Mouse (Mus musculus): ENCODE data around the gene Ctss.
"Not testable (repeated sequence)": the region's sequence is repeated elsewhere in the genome, so short reads cannot be mapped to it uniquely, and the experiment has no call there.

Ctss gene

DNA sequence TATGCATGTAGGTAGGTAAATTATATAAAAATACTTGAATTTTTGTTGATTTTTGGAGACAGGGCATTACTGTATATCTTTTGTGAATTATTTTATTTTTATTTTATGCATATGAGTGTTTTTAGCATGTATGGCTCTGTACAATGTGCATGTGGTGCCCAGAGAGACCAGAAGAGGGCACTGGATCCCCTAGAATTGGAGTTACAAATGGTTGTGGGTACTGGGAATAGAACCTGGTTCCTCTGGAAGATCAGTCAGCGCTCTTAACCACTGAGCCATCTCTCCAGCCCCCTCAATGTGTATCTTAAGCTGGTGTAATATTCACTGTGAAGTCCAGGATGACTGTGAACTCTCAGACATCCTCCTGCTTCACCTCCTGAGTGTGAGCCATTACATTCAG lies 8.3 kb downstream of the Ctss start:
- DNase-seq (ENCODE audit: low spot score) = no peak

DNA sequence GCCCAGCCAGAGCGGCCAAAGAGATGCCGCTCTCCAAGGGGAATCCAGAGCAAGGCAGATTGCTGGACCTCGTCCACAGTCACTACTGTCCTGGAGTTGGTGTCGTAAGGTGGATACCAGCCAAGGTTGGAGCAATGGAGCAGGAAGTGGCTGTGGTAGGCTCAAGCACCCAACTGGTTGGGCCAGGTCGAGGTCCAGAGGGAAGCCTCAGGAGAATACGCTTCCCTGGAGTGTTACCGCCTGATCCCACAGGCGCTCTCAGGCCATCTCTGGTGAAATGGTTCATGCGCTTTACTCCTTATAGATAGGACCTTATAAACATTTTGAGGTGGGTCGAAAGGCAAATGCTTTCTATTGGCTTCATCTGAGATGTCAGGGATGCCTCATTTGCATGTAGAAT lies 12.3 kb downstream of the Ctss start:
- DNase-seq (ENCODE audit: low spot score) = no peak

DNA sequence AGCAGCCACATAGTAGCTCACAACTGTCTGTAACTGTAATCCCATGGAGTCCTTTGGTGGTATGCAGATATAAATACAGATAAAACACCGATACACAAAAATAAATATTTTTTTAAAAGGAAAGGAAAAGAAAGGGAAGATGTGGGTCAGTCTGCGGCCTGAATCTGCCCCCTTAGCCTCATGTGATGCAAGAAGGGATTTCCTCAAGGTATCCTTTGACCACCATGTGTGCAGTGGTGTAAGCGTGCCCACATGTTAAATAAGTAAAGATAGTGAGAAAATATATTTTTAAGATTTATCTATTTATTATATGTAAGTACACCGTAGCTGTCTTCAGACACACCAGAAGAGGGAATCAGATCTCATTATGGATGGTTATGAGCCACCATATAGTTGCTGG lies 13.3 kb downstream of the Ctss start:
- no peak for DNase-seq (ENCODE audit: low spot score)

DNA sequence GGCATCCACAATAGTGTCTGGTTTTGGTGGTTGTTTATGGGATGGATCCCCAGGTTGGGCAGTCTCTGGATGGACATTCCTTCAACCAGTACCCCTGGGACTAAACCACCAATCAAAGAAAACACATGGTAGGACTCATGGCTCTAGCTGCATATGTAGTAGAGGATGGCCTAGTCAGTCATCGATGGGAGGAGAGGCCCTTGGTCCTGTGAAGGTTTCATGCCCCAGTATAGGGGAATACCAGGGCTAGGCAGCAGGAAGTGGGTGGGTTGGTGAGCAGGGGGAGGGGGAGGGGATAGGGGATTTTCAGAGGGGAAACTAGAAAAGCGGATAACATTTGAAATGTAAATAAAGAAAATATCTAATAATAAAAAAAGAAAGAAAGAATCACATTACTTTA lies 14.6 kb downstream of the Ctss start:
- not testable (repeated sequence) for DNase-seq (ENCODE audit: low spot score)

DNA sequence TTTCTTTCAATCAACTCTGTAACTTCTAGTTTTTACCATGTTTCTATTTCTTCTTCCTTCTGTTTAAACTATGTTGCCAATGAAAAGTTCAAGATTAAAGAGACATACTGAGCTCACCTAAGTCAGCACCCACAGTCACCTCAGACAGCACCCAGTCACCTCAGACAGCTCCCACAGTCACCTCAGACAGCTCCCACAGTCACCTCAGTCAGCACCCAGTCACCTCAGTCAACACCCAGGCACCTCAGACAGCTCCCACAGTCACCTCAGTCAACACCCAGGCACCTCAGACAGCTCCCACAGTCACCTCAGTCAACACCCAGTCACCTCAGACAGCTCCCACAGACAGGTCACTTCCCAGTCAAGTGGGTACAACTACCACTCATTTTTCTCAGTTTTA lies 15.6 kb downstream of the Ctss start:
- DNase-seq (ENCODE audit: low spot score) = no peak

DNA sequence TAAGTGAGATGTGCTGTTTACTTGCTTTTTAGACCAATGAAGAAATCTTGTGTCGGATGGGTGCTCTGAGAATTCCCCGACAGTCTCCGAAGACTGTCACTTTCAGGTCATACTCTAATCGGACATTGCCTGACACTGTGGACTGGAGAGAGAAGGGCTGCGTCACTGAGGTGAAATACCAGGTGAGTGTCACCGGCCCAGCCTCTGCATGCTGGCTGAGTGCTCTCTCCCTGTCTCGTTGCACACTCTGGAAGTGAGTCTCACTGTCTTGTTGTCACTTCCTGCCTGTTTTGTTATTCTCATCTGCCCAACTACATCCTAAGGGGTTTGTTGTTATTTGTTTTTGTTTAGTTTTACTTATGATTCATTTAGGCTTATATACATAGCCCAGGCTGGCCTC lies 16.4 kb downstream of the Ctss start:
- DNase-seq (ENCODE audit: low spot score) = no peak

DNA sequence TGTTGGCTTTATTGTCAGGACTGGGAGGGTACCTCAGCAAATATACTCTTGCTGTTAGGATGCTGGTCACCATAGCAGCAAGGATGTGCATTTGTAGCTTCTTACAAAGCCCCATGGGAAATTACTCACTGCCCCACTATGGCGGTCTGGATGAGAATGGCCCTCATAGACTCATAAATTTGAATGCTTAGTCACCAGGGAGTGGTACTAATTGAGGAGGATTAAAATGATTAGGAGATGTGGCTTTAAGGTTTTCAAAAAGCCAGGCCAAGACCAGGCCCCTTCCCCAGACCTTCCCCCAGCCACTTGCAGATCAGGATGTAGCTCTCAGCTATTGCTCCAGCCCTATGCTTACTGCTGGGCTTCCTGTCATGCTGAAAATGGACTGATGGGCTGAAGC lies 23.6 kb downstream of the Ctss start:
- no peak for DNase-seq (ENCODE audit: low spot score)

DNA sequence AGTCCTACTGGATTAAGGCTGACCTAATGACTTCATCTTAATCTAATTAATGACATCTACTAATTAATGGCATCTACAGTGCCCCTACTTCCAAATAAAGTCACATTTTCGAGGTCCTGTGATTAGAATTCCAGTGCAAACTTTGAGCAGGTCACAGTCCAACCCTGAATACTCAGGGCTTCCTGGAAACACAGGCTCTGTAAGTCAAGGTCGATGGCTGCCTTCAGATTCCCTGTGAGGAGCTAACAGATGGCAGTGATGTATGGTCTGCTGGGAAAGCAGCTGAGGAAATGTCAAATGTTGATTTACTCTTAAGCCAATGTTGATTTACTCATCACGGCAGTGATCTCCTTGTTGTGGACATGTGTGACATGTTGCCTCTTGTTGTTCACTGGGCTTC lies 27.4 kb downstream of the Ctss start:
- no peak for DNase-seq (ENCODE audit: low spot score)

DNA sequence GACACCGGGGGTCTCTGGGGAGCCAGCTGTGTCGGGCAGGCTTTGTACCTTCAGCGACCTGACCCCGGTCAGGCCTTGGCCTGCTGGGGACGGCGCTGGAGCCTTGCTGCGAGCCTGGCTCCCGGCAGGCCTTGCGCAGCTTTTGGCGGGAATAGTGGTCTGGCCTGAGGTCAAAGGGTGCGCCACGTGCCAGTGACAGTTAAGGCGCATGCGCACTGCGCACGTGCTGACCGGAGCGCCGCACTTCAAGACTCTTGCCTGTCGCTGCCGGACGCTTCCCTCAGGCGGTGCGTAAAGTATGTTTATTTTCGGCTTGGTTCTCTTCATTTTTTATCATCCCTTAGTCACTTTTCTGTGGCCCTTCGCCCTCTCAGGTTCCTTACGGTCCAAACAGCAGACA lies 32.9 kb downstream of the Ctss start, which contains the start of gene Hormad1:
Hormad1 (plus strand) TSS at position 241 of the 400 bp plus-strand sequence.
- DNase-seq (ENCODE audit: low spot score) = no peak

DNA sequence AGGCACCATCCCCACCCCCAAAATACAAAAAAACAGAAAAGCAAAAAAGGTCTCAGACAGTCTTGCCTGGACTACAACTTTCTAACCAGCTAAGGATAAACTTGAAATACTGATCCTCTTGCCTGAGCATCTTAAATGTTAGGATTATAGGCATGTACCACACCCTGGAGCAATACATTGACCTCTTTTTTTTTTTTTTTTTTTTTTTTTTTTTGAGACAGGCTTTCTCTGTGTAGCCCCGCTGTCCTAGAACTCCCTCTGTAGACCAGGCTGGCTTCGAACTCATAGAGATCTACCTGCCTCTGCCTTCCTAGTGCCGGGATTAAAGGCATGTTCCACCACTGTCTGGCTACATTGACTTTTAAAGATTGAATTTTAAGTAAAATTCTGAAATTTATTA lies 34.2 kb downstream of the Ctss start:
- DNase-seq (ENCODE audit: low spot score) = no peak

DNA sequence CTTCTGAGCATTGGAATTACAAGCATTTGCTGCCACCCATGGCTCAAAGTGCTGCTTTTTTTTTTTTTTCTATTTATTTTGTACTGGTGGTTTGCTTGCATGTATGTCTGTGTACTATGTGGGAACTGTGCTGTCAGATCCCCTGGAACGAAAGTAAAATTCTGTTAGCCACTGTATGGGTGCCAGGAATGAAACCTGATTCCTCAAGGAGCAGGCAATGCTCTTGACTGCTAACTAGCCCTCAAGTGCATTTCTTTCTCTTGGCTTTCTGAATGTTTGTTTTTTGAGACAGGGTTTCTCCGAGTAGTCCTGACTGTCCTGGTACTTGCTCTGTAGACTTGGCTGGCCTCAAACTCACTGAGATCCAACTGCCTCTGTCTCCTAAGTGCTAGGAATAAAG lies 35.2 kb downstream of the Ctss start:
- no peak for DNase-seq (ENCODE audit: low spot score)

DNA sequence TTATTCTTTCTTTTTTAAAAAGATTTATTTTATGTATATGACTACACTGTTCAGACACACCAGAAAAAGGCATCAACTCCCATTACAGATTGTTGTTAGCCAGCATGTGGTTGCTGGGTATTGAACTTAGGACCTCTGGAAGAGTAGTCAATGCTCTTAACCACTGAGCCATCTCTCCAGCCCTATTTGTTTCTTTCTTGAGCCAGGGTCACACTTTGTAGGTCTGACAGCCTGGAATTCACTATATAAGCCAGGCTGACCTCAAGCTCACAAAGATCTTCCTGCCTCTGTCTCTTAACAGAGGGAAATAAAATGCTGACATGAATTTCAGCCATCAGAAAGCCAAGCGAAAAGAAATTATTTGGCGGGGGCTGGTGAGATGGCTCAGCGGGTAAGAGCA lies 43.0 kb downstream of the Ctss start:
- DNase-seq (ENCODE audit: low spot score) = no peak

DNA sequence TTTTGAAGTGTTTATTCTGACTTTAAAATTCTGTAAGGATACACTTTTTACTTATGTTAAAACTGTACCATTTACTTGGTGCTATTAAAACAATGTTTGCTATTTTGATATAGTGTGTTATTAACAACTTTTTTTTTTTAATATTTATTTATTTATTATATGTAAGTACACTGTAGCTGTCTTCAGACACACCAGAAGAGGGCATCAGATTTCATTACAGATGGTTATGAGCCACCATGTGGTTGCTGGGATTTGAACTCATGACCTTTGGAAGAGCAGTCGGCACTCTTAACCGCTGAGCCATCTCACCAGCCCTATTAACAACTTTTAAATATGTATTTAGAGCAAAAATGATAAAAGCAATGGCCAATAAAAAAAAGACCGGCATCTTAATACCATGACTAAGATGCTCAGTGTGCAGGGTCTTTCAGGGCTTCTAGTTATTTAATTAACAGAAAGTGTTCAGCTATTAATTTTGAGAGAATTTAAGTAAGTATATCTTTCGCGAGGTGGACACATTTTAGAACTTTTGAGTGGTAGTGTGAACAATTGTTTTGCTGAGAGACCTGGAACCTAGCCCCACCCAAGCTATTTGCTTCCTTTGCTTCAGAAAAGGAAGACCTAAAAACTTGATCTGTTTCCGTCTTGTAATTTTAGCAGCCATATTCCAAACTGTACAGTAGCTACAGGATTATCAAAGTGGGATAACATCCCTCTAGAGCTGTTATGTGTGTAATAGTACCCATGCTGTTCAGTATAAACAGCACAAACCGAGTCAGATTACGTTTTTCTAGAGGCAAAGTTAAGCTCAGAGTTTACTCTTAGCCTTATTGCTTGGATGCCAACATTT lies 61.4 kb downstream of the Ctss start:
- no peak for DNase-seq (ENCODE audit: low spot score)

DNA sequence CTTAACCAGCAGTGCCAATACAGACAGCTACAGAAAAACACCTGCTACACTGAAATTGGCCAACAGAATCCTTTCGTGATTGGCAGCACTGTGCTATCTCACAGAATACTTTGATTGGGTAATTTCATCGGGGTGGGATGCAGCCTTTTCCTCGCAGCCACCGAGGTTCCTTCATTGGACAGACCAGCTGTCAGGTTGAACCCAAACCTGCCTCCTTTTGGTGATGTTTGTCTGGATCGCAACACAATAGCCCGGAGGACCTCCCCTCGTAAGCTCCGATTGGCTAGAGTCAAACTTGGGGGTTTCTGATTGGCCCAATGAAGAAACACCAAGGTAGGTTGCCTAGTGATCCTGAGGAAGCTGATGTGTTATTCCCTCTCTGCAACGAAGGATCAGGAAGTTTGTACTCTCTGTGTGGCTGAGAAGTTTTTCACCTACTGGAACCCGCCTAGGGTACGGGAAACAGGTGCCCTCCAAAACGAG lies 62.1 kb downstream of the Ctss start, which contains the start of gene Golph3l:
Golph3l (plus strand) TSS at position 331 of the 483 bp plus-strand sequence.
- peak; percentile 99 for DNase-seq (ENCODE audit: low spot score)

DNA sequence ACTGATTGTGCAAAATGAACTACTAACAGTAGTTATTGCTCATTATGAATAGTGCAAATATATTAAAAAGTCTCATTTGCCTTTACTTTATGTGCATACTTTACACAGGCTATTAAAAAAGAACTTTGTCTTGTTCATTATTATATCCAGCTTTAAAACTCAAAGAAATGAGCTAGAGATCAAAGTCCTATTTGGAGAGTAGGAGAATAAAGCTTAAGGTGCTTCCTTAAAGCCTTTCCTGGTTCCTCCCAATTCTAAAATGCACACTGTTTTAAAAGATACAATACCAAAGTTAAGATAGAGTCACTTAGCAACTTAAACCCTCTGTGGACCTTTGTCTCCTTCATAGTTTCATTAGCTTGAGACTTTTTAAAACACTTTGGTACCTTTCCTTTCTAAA lies 72.1 kb downstream of the Ctss start:
- no peak for DNase-seq (ENCODE audit: low spot score)

DNA sequence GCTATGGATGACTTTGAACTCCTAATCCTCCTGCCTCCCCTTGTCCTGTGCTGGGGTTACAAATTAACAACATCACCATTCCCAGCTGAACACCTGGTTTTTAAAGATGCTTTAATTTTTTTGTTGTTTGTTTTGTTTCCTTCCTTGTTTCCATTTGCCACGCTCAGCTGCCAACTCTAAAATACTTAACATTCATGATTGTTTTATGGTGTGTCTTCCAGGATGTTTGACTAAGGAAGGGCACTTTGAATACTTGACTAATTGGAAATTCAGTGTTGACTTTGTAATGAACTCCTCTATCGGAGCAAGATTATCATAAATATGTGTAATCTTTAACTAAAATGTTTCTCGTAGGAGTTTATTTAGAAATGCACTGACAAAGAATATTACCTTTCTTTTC lies 74.7 kb downstream of the Ctss start:
- no peak for DNase-seq (ENCODE audit: low spot score)

Measured in left cerebral cortex, adult 11 months (tissue).